Mouse (Mus musculus): ENCODE measurements around the gene Gm21834. TPM values are rescaled to one million over a fixed set of nuclear protein-coding genes. Genes with fewer than 3 reads are reported as not detected.

The Gm21834 gene
- total RNA-seq, 1 experiment, result not detected

DNA sequence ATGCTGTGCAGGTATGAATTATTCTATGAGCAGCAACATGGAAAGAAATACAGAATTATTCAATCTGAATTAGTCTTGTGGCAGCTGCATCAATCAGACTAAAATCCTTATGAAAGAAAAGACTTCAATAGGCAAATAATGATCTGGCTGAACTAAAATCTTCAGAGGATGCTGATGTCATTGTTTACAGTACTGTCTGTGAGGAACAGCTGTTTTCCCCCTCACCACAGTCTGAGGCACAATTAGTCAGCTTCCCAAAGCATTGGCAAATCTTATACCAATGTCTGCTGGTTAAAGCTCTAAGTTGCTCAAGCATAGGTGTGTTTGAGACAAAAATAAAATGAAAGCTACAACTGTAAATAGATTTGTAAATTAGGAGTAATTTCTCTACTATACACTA, 25.3 kb upstream of the Gm21834 start:
- Histone ChIP-seq H3K36me3 (ENCODE audit: control insufficient read depth, insufficient read depth, low read length, poor library complexity, severe bottlenecking) (no peaks in the 10 kb centered on the region), H3K4me1 (ENCODE audit: control insufficient read depth in 2 of 2, insufficient read depth in 2 of 2, low read length in 2 of 2, poor library complexity in 1 of 2) (0 out of 4 replicates have a peak, but pooled peaks cover 0 to 2% of the 10 kb centered on the region in 2 experiments), H3K27ac (ENCODE audit: insufficient read depth, low read depth, low read length, poor library complexity, severe bottlenecking) (no peak overlapping the region), H3K4me3 (ENCODE audit: insufficient read depth in 1 of 2, low read depth in 1 of 2, low read length in 2 of 2, poor library complexity in 1 of 2, severe bottlenecking in 1 of 2) (no peak overlapping the region), H3K9ac (ENCODE audit: insufficient read depth, low read depth, low read length, poor library complexity, severe bottlenecking) (no peak overlapping the region), H3K9me3 (ENCODE audit: control insufficient read depth, insufficient read depth, low read depth, low read length) (no peaks in the 10 kb centered on the region)
- in situ Hi-C loops (cut with MboI; ENCODE audit: low sequenced_read_pairs in 2 of 2, unreplicated experiment in 2 of 2), result loop anchor here in 1 of 2 experiments (25.0 kb wide), 1 partner anchor 1145 kb away; no protein-coding TSS in a partner anchor
- no peak for DNase-seq (ENCODE audit: low read depth, low spot score)
- no peak for TF ChIP-seq ZNF384 (IDR thresholded peaks at IDR 0.05; ENCODE audit: low read depth, low read length)
- TF ChIP-seq CHD2 (IDR thresholded peaks at IDR 0.05; ENCODE audit: low read depth, low read length), result no peak
- TF ChIP-seq ZC3H11A (IDR thresholded peaks at IDR 0.05; ENCODE audit: borderline replicate concordance, low read depth, low read length), result no peak
- TF ChIP-seq HCFC1 (IDR thresholded peaks at IDR 0.05; ENCODE audit: borderline replicate concordance, insufficient read depth, low read length), result no peak
- no peak for TF ChIP-seq MAFK (IDR thresholded peaks at IDR 0.05; ENCODE audit: insufficient read depth, low read depth, low read length)

GRCm38 (mm10) chr17:57758033-57758432, 16.0 kb upstream of the Gm21834 start:
- Histone ChIP-seq H3K4me3 (ENCODE audit: insufficient read depth in 1 of 2, low read depth in 1 of 2, low read length in 2 of 2, poor library complexity in 1 of 2, severe bottlenecking in 1 of 2) (no peak overlapping the region), H3K27ac (ENCODE audit: insufficient read depth, low read depth, low read length, poor library complexity, severe bottlenecking) (no peak overlapping the region), H3K4me1 (ENCODE audit: control insufficient read depth in 2 of 2, insufficient read depth in 2 of 2, low read length in 2 of 2, poor library complexity in 1 of 2) (no peaks in the 10 kb centered on the region), H3K9me3 (ENCODE audit: control insufficient read depth, insufficient read depth, low read depth, low read length) (no peaks in the 10 kb centered on the region), H3K36me3 (ENCODE audit: control insufficient read depth, insufficient read depth, low read length, poor library complexity, severe bottlenecking) (no peaks in the 10 kb centered on the region), H3K9ac (ENCODE audit: insufficient read depth, low read depth, low read length, poor library complexity, severe bottlenecking) (no peak overlapping the region)
- DNase-seq (ENCODE audit: low read depth, low spot score), result no peak
- in situ Hi-C loops (cut with MboI; ENCODE audit: low sequenced_read_pairs in 2 of 2, unreplicated experiment in 2 of 2), result loop anchor here in 1 of 2 experiments (25.0 kb wide), 1 partner anchor 1154 kb away; no protein-coding TSS in a partner anchor
- no peak for TF ChIP-seq ZNF384 (IDR thresholded peaks at IDR 0.05; ENCODE audit: low read depth, low read length)
- no peak for TF ChIP-seq CHD2 (IDR thresholded peaks at IDR 0.05; ENCODE audit: low read depth, low read length)
- no peak for TF ChIP-seq ZC3H11A (IDR thresholded peaks at IDR 0.05; ENCODE audit: borderline replicate concordance, low read depth, low read length)
- no peak for TF ChIP-seq MAFK (IDR thresholded peaks at IDR 0.05; ENCODE audit: insufficient read depth, low read depth, low read length)
- TF ChIP-seq HCFC1 (IDR thresholded peaks at IDR 0.05; ENCODE audit: borderline replicate concordance, insufficient read depth, low read length), result no peak

GRCm38 (mm10) chr17:57694791-57695190, 47.2 kb downstream of the Gm21834 start:
- no peak overlapping the region for H3K9ac ChIP-seq (ENCODE audit: insufficient read depth, low read depth, low read length, poor library complexity, severe bottlenecking)
- TF ChIP-seq HCFC1 (IDR thresholded peaks at IDR 0.05; ENCODE audit: borderline replicate concordance, insufficient read depth, low read length), result no peak
- no peak for TF ChIP-seq ZC3H11A (IDR thresholded peaks at IDR 0.05; ENCODE audit: borderline replicate concordance, low read depth, low read length)
- no peak for TF ChIP-seq ZNF384 (IDR thresholded peaks at IDR 0.05; ENCODE audit: low read depth, low read length)
- TF ChIP-seq MAFK (IDR thresholded peaks at IDR 0.05; ENCODE audit: insufficient read depth, low read depth, low read length), result no peak
- TF ChIP-seq CHD2 (IDR thresholded peaks at IDR 0.05; ENCODE audit: low read depth, low read length), result no peak
- no peaks in the 10 kb centered on the region for H3K4me1 ChIP-seq (ENCODE audit: control insufficient read depth in 2 of 2, insufficient read depth in 2 of 2, low read length in 2 of 2, poor library complexity in 1 of 2)
- in situ Hi-C loops (cut with MboI; ENCODE audit: low sequenced_read_pairs in 2 of 2, unreplicated experiment in 2 of 2), result no loop called here
- H3K9me3 ChIP-seq (ENCODE audit: control insufficient read depth, insufficient read depth, low read depth, low read length), result no peaks in the 10 kb centered on the region
- H3K4me3 ChIP-seq (ENCODE audit: insufficient read depth in 1 of 2, low read depth in 1 of 2, low read length in 2 of 2, poor library complexity in 1 of 2, severe bottlenecking in 1 of 2), result no peak overlapping the region
- DNase-seq (ENCODE audit: low read depth, low spot score), result no peak
- no peaks in the 10 kb centered on the region for H3K36me3 ChIP-seq (ENCODE audit: control insufficient read depth, insufficient read depth, low read length, poor library complexity, severe bottlenecking)
- no peak overlapping the region for H3K27ac ChIP-seq (ENCODE audit: insufficient read depth, low read depth, low read length, poor library complexity, severe bottlenecking)

Other genes starting within 250 kb of the Gm21834 start
- gene Vmn2r120, start 196.7 kb downstream of the Gm21834 start, total RNA-seq (2012; rRNA removed), result 0.05 TPM in 1 of 2 replicates, not detected in the other
- gene Cntnap5c, start 27.4 kb upstream of the Gm21834 start, total RNA-seq (2012; rRNA removed), result not detected in 2 replicates